Mouse (Mus musculus) CH12.LX (cell line): ENCODE measurements around the gene Meis2.

Source experiments
- CTCF ChIP-seq, 2 experiments: IDR thresholded peaks in 1 of 2; conservative IDR thresholded peaks in 1 of 2; 2 replicates each; pipeline ENCODE4 v1.5.1; 2011 to 2012; ENCODE audit warnings: low read depth in 2 of 2, low read length in 2 of 2, improper control_type of control experiment in 1 of 2, inconsistent platforms in 1 of 2, mild to moderate bottlenecking in 1 of 2, moderate library complexity in 1 of 2
- MAX ChIP-seq: IDR thresholded peaks from 2 replicates; pipeline ENCODE4 v1.6.1; 2011; ENCODE audit warnings: low read length, improper control_type of control experiment
- POLR2A ChIP-seq: IDR thresholded peaks from 2 replicates; pipeline ENCODE4 v1.6.1; 2011; ENCODE audit warnings: low read depth, mild to moderate bottlenecking, improper control_type of control experiment, low read length
- USF1 ChIP-seq: IDR thresholded peaks from 2 replicates; pipeline ENCODE4 v1.6.1; 2014; ENCODE audit warnings: low read depth, mild to moderate bottlenecking, inconsistent platforms, low read length, improper control_type of control experiment
- ZC3H11A ChIP-seq: IDR thresholded peaks from 2 replicates; pipeline ENCODE4 v1.6.1; 2012; ENCODE audit warnings: low read depth, mild to moderate bottlenecking, inconsistent platforms, low read length, improper control_type of control experiment
- ZMIZ1 ChIP-seq: IDR thresholded peaks from 2 replicates; pipeline ENCODE4 v1.6.1; 2012; ENCODE audit warnings: low read depth, mild to moderate bottlenecking, inconsistent platforms, low read length, improper control_type of control experiment

DNA sequence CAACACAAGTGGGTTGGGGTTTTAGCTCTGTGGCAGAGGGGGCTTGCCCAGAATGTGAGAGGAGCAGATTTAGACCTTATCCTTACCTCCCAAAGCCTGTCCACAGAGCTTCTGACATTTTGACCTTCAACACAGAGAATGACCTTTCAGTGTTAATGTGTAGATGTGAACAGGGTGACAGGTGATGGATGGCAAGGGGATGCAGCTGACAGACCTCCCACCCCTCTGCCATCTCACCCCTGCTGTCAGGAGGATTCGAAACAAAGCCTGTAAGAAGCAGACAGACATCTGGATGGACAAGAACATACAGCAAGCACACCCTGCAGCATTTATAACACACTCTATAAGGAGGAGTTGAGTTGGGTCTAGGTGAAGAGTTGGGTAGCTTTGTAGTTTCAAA, 178.0 kb downstream of the Meis2 start:
- TF ChIP-seq MAX (no peak), POLR2A (no peak), ZMIZ1 (no peak), USF1 (no peak), ZC3H11A (no peak), CTCF (conservative IDR thresholded peaks at IDR 0.05 in 1 of 2, IDR thresholded peaks at IDR 0.05 in 1 of 2; ENCODE audit: low read depth in 2 of 2, low read length in 2 of 2) (no peak)
